Mouse (Mus musculus) heart, embryonic 12.5 days (tissue): ENCODE results near the gene Rcor1. TPM values are rescaled to one million over a fixed set of nuclear protein-coding genes. Genes with fewer than 3 reads are reported as not detected.

ENCODE experiments used
- ATAC-seq: fragments of 200-750 bp; cut with Nextera tagmentation; 2 replicates; pipeline ENCODE4 v1.8.0; 2017; ENCODE audit warnings: moderate TSS enrichment, moderate library complexity; ENCODE audit not compliant: insufficient number of reproducible peaks, low FRiP score
- H3K27ac ChIP-seq: fragments of 300-500 bp; sonication (generic); 2 replicates; pipeline ENCODE4 v1.5.1; 2016; ENCODE audit warnings: mild to moderate bottlenecking, moderate library complexity; ENCODE audit not compliant: poor library complexity, severe bottlenecking
- H3K27me3 ChIP-seq: fragments of 300-500 bp; sonication (generic); replicated peaks from 2 replicates; pipeline ENCODE4 v1.6.1; 2016; ENCODE audit warnings: mild to moderate bottlenecking, moderate library complexity
- H3K36me3 ChIP-seq: fragments of 300-500 bp; sonication (generic); 2 replicates; pipeline ENCODE4 v1.6.1; 2016; ENCODE audit warnings: mild to moderate bottlenecking, moderate library complexity
- H3K4me1 ChIP-seq: fragments of 300-500 bp; sonication (generic); replicated peaks from 2 replicates; pipeline ENCODE4 v1.6.1; 2016; ENCODE audit warnings: mild to moderate bottlenecking
- H3K4me2 ChIP-seq: fragments of 300-500 bp; sonication (generic); 2 replicates; pipeline ENCODE4 v1.6.1; 2016; ENCODE audit warnings: mild to moderate bottlenecking, moderate library complexity
- H3K4me3 ChIP-seq: fragments of 300-500 bp; sonication (generic); 2 replicates; pipeline ENCODE4 v1.5.1; 2016; ENCODE audit warnings: mild to moderate bottlenecking
- H3K9ac ChIP-seq: fragments of 300-500 bp; sonication (generic); 2 replicates; pipeline ENCODE4 v1.6.1; 2016; ENCODE audit warnings: mild to moderate bottlenecking, moderate library complexity
- H3K9me3 ChIP-seq: fragments of 300-500 bp; sonication (generic); replicated peaks from 2 replicates; pipeline ENCODE4 v1.6.1; 2016; ENCODE audit warnings: mild to moderate bottlenecking, moderate library complexity
- WGBS: fragments of 180-500 bp; shearing (Covaris S2); methylation state at CpG from one replicate; pipeline ENCODE4 v1.1.7; 2016; 5-methylcytosine and 5-hydroxymethylcytosine counted together
- polyA plus RNA-seq: library from polyadenylated mRNA; unstranded; fragments of >200 nt; fragmentation: Nextera tagmentation; extraction: Ambion mirVana; gene quantifications from 2 replicates; pipeline ENCODE4 v1.2.1, GENCODE M21; 2016

Gene Rcor1
- polyA plus RNA-seq, 1 experiment from 2014 or later: 8.8 TPM

GRCm38 (mm10) chr12:111152579-111152978 lies 113.4 kb downstream of the Rcor1 start:
- no peak overlapping the region for H3K9ac ChIP-seq
- H3K4me3 ChIP-seq: no peak overlapping the region
- no peaks in the 10 kb centered on the region for H3K36me3 ChIP-seq
- H3K27me3 ChIP-seq: no peaks in the 10 kb centered on the region
- H3K4me1 ChIP-seq: peaks cover 18% of the 10 kb centered on the region
- no peak overlapping the region for H3K27ac ChIP-seq
- H3K9me3 ChIP-seq: no peaks in the 10 kb centered on the region
- H3K4me2 ChIP-seq: no peak overlapping the region
- 80% methylated on average over 6 of the region's 6 CpGs for WGBS
- ATAC-seq: no peak

DNA sequence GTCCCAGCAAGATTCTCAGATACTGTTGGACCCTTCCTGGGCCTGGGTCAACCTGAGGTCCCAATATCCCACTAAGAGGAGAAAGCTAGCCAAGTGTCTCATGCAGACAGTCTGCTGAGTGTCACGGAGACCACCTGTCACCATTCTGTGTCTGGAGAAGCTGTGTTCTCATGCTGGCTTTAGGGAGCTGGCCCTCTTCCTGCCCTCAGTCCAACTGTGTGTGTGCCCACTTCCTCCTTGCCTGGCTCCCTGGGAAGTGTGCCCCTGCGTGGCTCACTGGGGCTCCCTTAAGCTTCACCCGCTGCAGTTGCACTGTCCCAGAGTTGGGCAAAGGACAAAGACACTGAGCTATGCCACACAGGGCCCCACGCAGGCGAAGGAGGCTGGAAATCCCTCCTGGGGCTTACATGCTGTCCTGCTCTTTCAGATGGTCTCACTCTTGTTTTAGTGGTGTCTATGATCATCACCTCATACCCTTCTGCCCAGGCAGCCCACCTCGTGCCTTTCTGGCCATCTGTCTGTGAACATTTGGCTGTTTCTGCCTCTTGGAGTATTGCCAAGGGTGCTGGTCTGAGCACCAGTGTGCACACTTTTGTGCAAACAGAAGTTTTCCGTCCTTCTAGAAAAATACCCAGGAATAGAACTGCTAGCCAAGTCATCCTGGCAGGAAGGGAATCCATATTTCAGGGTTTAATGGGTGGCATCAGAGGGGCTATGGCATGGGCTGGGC lies 114.0 kb downstream of the Rcor1 start:
- Histone ChIP-seq H3K9ac (no peak overlapping the region), H3K4me1 (peaks cover 18% of the 10 kb centered on the region), H3K9me3 (no peaks in the 10 kb centered on the region), H3K36me3 (no peaks in the 10 kb centered on the region), H3K4me3 (no peak overlapping the region), H3K4me2 (no peak overlapping the region), H3K27ac (no peak overlapping the region), H3K27me3 (no peaks in the 10 kb centered on the region)
- no peak for ATAC-seq
- WGBS: 63% methylated on average over 7 of the region's 7 CpGs

GRCm38 (mm10) chr12:111153946-111154345 lies 114.8 kb downstream of the Rcor1 start:
- 80% methylated on average over 5 of the region's 5 CpGs for WGBS
- H3K27ac ChIP-seq: no peak overlapping the region
- no peaks in the 10 kb centered on the region for H3K9me3 ChIP-seq
- ATAC-seq: no peak
- H3K4me2 ChIP-seq: no peak overlapping the region
- H3K9ac ChIP-seq: no peak overlapping the region
- peaks cover 14% of the 10 kb centered on the region for H3K4me1 ChIP-seq
- no peaks in the 10 kb centered on the region for H3K36me3 ChIP-seq
- H3K4me3 ChIP-seq: no peak overlapping the region
- no peaks in the 10 kb centered on the region for H3K27me3 ChIP-seq

- no peak for ATAC-seq
- Histone ChIP-seq H3K4me3 (no peak overlapping the region), H3K27ac (no peak overlapping the region), H3K36me3 (no peaks in the 10 kb centered on the region), H3K9ac (no peak overlapping the region), H3K4me1 (peaks cover 15% of the 10 kb centered on the region), H3K4me2 (no peak overlapping the region), H3K27me3 (no peaks in the 10 kb centered on the region), H3K9me3 (no peaks in the 10 kb centered on the region)
- 65% methylated on average over 6 of the region's 6 CpGs for WGBS
These were observed 115.5 kb downstream of the Rcor1 start for GRCm38 (mm10) chr12:111154641-111155040.

DNA sequence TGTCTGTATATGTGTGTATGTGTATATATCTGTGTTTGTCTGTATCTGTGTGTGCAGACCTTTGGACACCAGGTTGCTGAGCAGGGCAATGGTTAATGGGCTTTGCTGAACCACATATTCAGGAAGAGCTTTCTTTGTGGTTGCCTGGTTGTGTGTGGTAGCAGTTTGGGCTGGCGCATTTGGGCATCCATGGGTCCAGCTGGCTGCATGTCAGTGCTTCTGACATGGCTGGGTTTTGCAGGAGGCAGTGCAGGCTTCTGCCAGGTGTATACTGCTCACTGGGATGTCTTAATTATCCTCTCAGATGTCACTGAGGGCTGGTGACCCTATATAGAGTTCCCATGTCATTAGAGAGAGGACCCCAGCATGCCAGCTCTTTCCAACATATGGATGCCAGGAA lies 116.6 kb downstream of the Rcor1 start:
- no peak overlapping the region for H3K9ac ChIP-seq
- WGBS: 83% methylated on average over 1 of the region's 1 CpGs
- H3K4me2 ChIP-seq: no peak overlapping the region
- H3K4me1 ChIP-seq: peaks cover 14% of the 10 kb centered on the region
- ATAC-seq: no peak
- H3K27me3 ChIP-seq: no peaks in the 10 kb centered on the region
- no peaks in the 10 kb centered on the region for H3K36me3 ChIP-seq
- H3K9me3 ChIP-seq: no peaks in the 10 kb centered on the region
- no peak overlapping the region for H3K4me3 ChIP-seq
- no peak overlapping the region for H3K27ac ChIP-seq

- 58% methylated on average over 12 of the region's 12 CpGs for WGBS
- no peak overlapping the region for H3K9ac ChIP-seq
- H3K9me3 ChIP-seq: no peaks in the 10 kb centered on the region
- H3K27me3 ChIP-seq: no peaks in the 10 kb centered on the region
- H3K27ac ChIP-seq: no peak overlapping the region
- no peak for ATAC-seq
- H3K4me3 ChIP-seq: no peak overlapping the region
- peaks cover 25% of the 10 kb centered on the region for H3K4me1 ChIP-seq
- no peak overlapping the region for H3K4me2 ChIP-seq
- H3K36me3 ChIP-seq: no peaks in the 10 kb centered on the region
These were observed 120.7 kb downstream of the Rcor1 start for GRCm38 (mm10) chr12:111159659-111160428.

GRCm38 (mm10) chr12:111160871-111161270 lies 121.7 kb downstream of the Rcor1 start:
- no peak overlapping the region for H3K9ac ChIP-seq
- no peaks in the 10 kb centered on the region for H3K36me3 ChIP-seq
- H3K27ac ChIP-seq: no peak overlapping the region
- ATAC-seq: no peak
- H3K4me1 ChIP-seq: peaks cover 30% of the 10 kb centered on the region
- H3K27me3 ChIP-seq: no peaks in the 10 kb centered on the region
- H3K4me3 ChIP-seq: no peak overlapping the region
- 87% methylated on average over 10 of the region's 10 CpGs for WGBS
- H3K4me2 ChIP-seq: no peak overlapping the region
- H3K9me3 ChIP-seq: no peaks in the 10 kb centered on the region

- H3K9me3 ChIP-seq: no peaks in the 10 kb centered on the region
- H3K4me2 ChIP-seq: peak overlapping the region; percentile 67
- peaks cover 30% of the 10 kb centered on the region for H3K4me1 ChIP-seq
- H3K36me3 ChIP-seq: no peaks in the 10 kb centered on the region
- H3K27ac ChIP-seq: no peak overlapping the region
- no peak for ATAC-seq
- H3K27me3 ChIP-seq: no peaks in the 10 kb centered on the region
- H3K4me3 ChIP-seq: peak overlapping the region; percentile 37; the same call in 1 of the 2 replicates
- H3K9ac ChIP-seq: peak overlapping the region; percentile 60; the same call in 1 of the 2 replicates
- WGBS: 32% methylated on average over 7 of the region's 7 CpGs
These were observed 122.8 kb downstream of the Rcor1 start for GRCm38 (mm10) chr12:111161943-111162311.

DNA sequence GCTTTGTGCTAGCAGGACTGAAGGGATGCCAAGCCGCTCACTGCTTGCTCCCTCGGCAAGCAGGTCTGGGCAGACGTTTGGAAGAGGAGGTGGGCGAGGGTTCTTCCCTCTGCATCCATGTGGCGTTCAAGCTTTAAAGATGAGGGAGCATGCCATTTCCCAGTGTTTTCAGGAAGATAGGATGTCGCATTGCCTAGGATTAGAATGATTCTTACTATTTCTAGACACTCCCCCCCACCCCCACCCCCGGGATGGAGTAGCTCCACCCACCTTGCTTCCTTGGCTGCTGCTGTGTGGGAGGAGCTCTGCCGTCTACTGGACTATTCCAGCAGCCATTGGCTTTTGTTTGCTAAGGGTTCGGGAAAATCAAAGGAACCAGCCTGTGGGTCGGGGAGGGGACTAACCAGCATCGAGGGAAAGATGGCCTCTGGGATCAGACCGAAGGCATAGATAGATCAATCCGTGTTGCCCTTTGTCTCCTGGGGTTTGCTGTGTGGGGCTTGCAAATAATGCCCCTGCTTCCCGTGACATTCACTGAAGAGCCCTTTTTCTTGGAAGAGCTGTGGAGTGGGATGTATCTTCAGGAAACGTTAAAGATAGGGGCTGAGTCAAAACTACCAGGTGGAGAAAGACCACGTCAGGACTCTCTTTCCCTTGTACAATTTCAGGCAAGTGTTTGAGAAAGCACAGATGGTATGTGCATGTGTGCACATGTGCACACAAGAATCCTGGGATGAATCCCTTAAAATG lies 123.3 kb downstream of the Rcor1 start:
- 10% methylated on average over 16 of the region's 16 CpGs for WGBS
- H3K27me3 ChIP-seq: no peaks in the 10 kb centered on the region
- peak overlapping the region; percentile 32; the same call in 1 of the 2 replicates for H3K27ac ChIP-seq
- peak overlapping the region; percentile 60 for H3K9ac ChIP-seq
- no peaks in the 10 kb centered on the region for H3K9me3 ChIP-seq
- H3K4me1 ChIP-seq: peaks cover 30% of the 10 kb centered on the region
- peak overlapping the region; percentile 37 for H3K4me3 ChIP-seq
- ATAC-seq: no peak
- peak overlapping the region; percentile 67 for H3K4me2 ChIP-seq
- H3K36me3 ChIP-seq: no peaks in the 10 kb centered on the region

GRCm38 (mm10) chr12:111164310-111164751 lies 125.2 kb downstream of the Rcor1 start:
- no peaks in the 10 kb centered on the region for H3K27me3 ChIP-seq
- peak overlapping the region; percentile 73 for H3K4me2 ChIP-seq
- no peak overlapping the region for H3K27ac ChIP-seq
- 5% methylated on average over 13 of the region's 13 CpGs for WGBS
- H3K4me1 ChIP-seq: peaks cover 37% of the 10 kb centered on the region
- H3K36me3 ChIP-seq: no peaks in the 10 kb centered on the region
- H3K9ac ChIP-seq: peak overlapping the region; percentile 43; the same call in 1 of the 2 replicates
- H3K4me3 ChIP-seq: peak overlapping the region; percentile 45
- peak; percentile 78 for ATAC-seq
- H3K9me3 ChIP-seq: no peaks in the 10 kb centered on the region
